8 mouse cellular contexts compared by ENCODE assay signal in the genomic region with DNA sequence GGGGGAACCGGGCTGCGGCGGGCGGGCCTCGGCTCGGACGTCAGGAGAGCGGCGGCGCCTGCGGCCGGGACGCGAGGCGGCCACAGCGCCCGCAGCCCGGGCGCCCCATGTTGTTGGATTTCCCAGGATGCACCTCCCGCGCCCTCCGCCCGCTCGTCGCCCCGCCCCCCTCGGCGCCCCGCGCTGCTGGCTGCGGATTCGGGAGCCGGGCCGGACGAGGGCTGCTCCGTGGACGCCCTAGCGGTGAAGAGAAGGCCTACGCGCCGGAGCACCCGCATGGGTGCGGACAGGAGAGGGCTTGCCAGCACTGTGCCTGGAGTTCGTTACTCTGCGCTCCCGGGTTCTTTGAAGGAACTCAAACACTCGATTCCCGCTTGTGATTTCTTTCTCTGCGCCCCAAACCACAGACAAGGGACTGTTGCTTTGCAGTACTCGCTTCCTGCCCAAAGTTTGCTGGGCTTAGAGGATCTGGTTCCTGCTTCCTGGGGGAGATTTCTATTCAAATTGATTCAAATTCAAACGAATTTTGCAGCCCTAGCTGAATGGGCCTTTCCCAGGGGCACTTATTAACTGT. TPM values are rescaled to one million over a fixed set of nuclear protein-coding genes. Genes with fewer than 3 reads are reported as not detected.
DNase-seq lines count a peak whose midpoint lies in the region; ATAC-seq lines count a peak whose summit lies in the region.

No protein-coding gene starts in this region.

- ATAC-seq in megakaryocyte, adult 5-6 weeks (ENCODE audit: poor library complexity, severe bottlenecking), result peak; percentile 91

- DNase-seq in adrenal gland, adult (ENCODE audit: inconsistent age in 2 of 2, low spot score in 1 of 2), result peak; percentile 94 to 97
- peak; percentile 93 for DNase-seq in embryo, embryonic 10 days (ENCODE audit: low spot score)
- DNase-seq in gastrocnemius, postnatal 10 days, result peak; percentile 94
- DNase-seq in induced T-regulatory cell, adult 2 months (ENCODE audit: low read depth), result peak; percentile 82
- DNase-seq in left cerebral cortex, adult 8-10 months (ENCODE audit: low spot score in 2 of 2), result peak; percentile 77 to 82
- peak; percentile 90 for DNase-seq in right cerebral cortex, adult 18-20 months
- DNase-seq in urinary bladder, adult 2 months (ENCODE audit: low spot score), result peak; percentile 87

RNA-seq across cellular contexts. Expression of gene Qser1, which starts 0.4 kb away (rescaled TPM):
- total RNA-seq in gastrocnemius, postnatal 10 days (2021), result 10 to 100 TPM; 27.6 to 29.3 TPM
- 10 to 100 TPM in 3 of 4 experiments, 1 to 10 TPM in 1; 10.0 to 12.2 (median 10.9) TPM for total RNA-seq in left cerebral cortex, adult 8-10 months (2022)
- total RNA-seq in megakaryocyte, adult 5-6 weeks (2015), result 25.6 and 26.5 TPM in 2 replicates
- total RNA-seq in megakaryocyte, adult 5-6 weeks (2017), result 6.8 and 9.7 TPM in 2 replicates
- 8.1 and 10.3 TPM in 2 replicates for polyA plus RNA-seq in urinary bladder, adult 2 months (2012; rRNA removed)

RNA-seq across cellular contexts. Expression of gene Prrg4, which starts 32.7 kb away (rescaled TPM):
- 1 to 10 TPM in 1 of 2 experiments, under 1 TPM in 1; 0.77 to 1.1 TPM for total RNA-seq in gastrocnemius, postnatal 10 days (2021)
- total RNA-seq in left cerebral cortex, adult 8-10 months (2022), result 1 to 10 TPM in 2 of 4 experiments, under 1 TPM in 2; 0.24 to 1.2 (median 0.91) TPM
- 0.09 TPM in 1 of 2 replicates, not detected in the other for total RNA-seq in megakaryocyte, adult 5-6 weeks (2015)
- total RNA-seq in megakaryocyte, adult 5-6 weeks (2017), result 0.15 and 0.16 TPM in 2 replicates
- 5.0 and 5.5 TPM in 2 replicates for polyA plus RNA-seq in urinary bladder, adult 2 months (2012; rRNA removed)

RNA-seq across cellular contexts. Expression of gene Ccdc73, which starts 50.7 kb away (rescaled TPM):
- total RNA-seq in gastrocnemius, postnatal 10 days (2021), result 1 to 10 TPM; 3.0 to 4.1 TPM
- 1 to 10 TPM in 1 of 4 experiments, not detected in 3; 3.3 TPM for total RNA-seq in left cerebral cortex, adult 8-10 months (2022)
- 2.2 and 7.2 TPM in 2 replicates for total RNA-seq in megakaryocyte, adult 5-6 weeks (2015)
- total RNA-seq in megakaryocyte, adult 5-6 weeks (2017), result 6.5 and 8.5 TPM in 2 replicates
- 13.0 and 13.1 TPM in 2 replicates for polyA plus RNA-seq in urinary bladder, adult 2 months (2012; rRNA removed)

Comparison
In these comparisons a context has a peak if more than half of its experiments do, and no peak if none do; other contexts are left out.
1. Peak in every context shown above with its lines: DNase-seq and ATAC-seq.